Mouse (Mus musculus) erythroblast, embryonic 14.5 days (primary cell): Measurements from ENCODE around the gene Mpzl2. TPM values are rescaled to one million over a fixed set of nuclear protein-coding genes. Genes with fewer than 3 reads are reported as not detected.

Experiments
- H3K27me3 ChIP-seq: 2 replicates; pipeline ENCODE4 v1.6.1; 2012; ENCODE audit warnings: inconsistent platforms; ENCODE audit not compliant: control insufficient read depth
- H3K36me3 ChIP-seq: 2 replicates; pipeline ENCODE4 v1.6.1; 2012; ENCODE audit warnings: mild to moderate bottlenecking, inconsistent platforms; ENCODE audit not compliant: control insufficient read depth
- H3K4me1 ChIP-seq: 2 replicates; pipeline ENCODE4 v1.6.1; 2012; ENCODE audit warnings: inconsistent platforms; ENCODE audit not compliant: control insufficient read depth
- H3K4me3 ChIP-seq: replicated peaks from 2 replicates; pipeline ENCODE3; 2012; ENCODE audit warnings: moderate library complexity, mild to moderate bottlenecking, inconsistent platforms
- H3K9me3 ChIP-seq: 2 replicates; pipeline ENCODE4 v1.6.1; 2012; ENCODE audit warnings: low read length, inconsistent platforms, mixed read lengths; ENCODE audit not compliant: control insufficient read depth
- GATA1 ChIP-seq: IDR thresholded peaks from 2 replicates; pipeline ENCODE4 v1.6.1; 2012; ENCODE audit warnings: low read length, inconsistent platforms, mixed read lengths
- TAL1 ChIP-seq: IDR thresholded peaks from 3 replicates; pipeline ENCODE4 v1.6.1; 2012; ENCODE audit warnings: low read length, inconsistent platforms, mixed read lengths
- polyA plus RNA-seq: library from polyadenylated mRNA; stranded (reverse); fragments of >175 nt; gene quantifications from 2 replicates; pipeline ENCODE4 v1.2.3, GENCODE M21; 2012

Gene Mpzl2
- not detected in 2 replicates for polyA plus RNA-seq

GRCm38 (mm10) chr9:45039499-45039898 is at the start of gene Mpzl2:
TSS of gene Mpzl2 (plus strand) at chr9:45039799.
- Histone ChIP-seq H3K9me3 (no peaks in the 10 kb centered on the region), H3K4me1 (no peaks in the 10 kb centered on the region), H3K27me3 (peaks cover 50% of the 10 kb centered on the region), H3K36me3 (no peaks in the 10 kb centered on the region; the same call in 1 of the 2 replicates), H3K4me3 (peak within 1 kb of the TSS; percentile 3)
- no peak for TF ChIP-seq TAL1
- TF ChIP-seq GATA1 = no peak

GRCm38 (mm10) chr9:44991821-44992220 is 47.8 kb upstream of the Mpzl2 start:
- no peaks in the 10 kb centered on the region for H3K27me3 ChIP-seq
- H3K36me3 ChIP-seq = no peaks in the 10 kb centered on the region
- TF ChIP-seq GATA1 (no peak), TAL1 (no peak)
- H3K4me3 ChIP-seq = no peak overlapping the region
- no peaks in the 10 kb centered on the region for H3K9me3 ChIP-seq
- no peaks in the 10 kb centered on the region for H3K4me1 ChIP-seq

- Histone ChIP-seq H3K4me3 (no peak overlapping the region), H3K27me3 (no peaks in the 10 kb centered on the region), H3K9me3 (no peaks in the 10 kb centered on the region), H3K36me3 (no peaks in the 10 kb centered on the region), H3K4me1 (no peaks in the 10 kb centered on the region)
- TF ChIP-seq TAL1 (no peak), GATA1 (no peak)
These were observed 47.3 kb upstream of the Mpzl2 start for GRCm38 (mm10) chr9:44992271-44992670.

- H3K27me3 ChIP-seq = peaks cover 3% of the 10 kb centered on the region
- no peaks in the 10 kb centered on the region for H3K36me3 ChIP-seq
- H3K4me3 ChIP-seq = no peak overlapping the region
- H3K9me3 ChIP-seq = no peaks in the 10 kb centered on the region
- no peak for TF ChIP-seq GATA1
- no peak for TF ChIP-seq TAL1
- H3K4me1 ChIP-seq = no peaks in the 10 kb centered on the region
These were observed 46.3 kb upstream of the Mpzl2 start for GRCm38 (mm10) chr9:44993268-44993667.

GRCm38 (mm10) chr9:44994962-44995361 is 44.6 kb upstream of the Mpzl2 start:
- no peak overlapping the region for H3K4me3 ChIP-seq
- H3K9me3 ChIP-seq = no peaks in the 10 kb centered on the region
- H3K36me3 ChIP-seq = no peaks in the 10 kb centered on the region
- no peaks in the 10 kb centered on the region for H3K4me1 ChIP-seq
- H3K27me3 ChIP-seq = peaks cover 8% of the 10 kb centered on the region
- no peak for TF ChIP-seq TAL1
- no peak for TF ChIP-seq GATA1

GRCm38 (mm10) chr9:44996590-44996989 is 43.0 kb upstream of the Mpzl2 start:
- no peaks in the 10 kb centered on the region for H3K36me3 ChIP-seq
- H3K27me3 ChIP-seq = peaks cover 8% of the 10 kb centered on the region
- no peak overlapping the region for H3K4me3 ChIP-seq
- no peaks in the 10 kb centered on the region for H3K9me3 ChIP-seq
- TF ChIP-seq TAL1 = no peak
- TF ChIP-seq GATA1 = no peak
- no peaks in the 10 kb centered on the region for H3K4me1 ChIP-seq

GRCm38 (mm10) chr9:44998138-44998537 is 41.5 kb upstream of the Mpzl2 start:
- peaks cover 8% of the 10 kb centered on the region for H3K27me3 ChIP-seq
- H3K9me3 ChIP-seq = no peaks in the 10 kb centered on the region
- H3K4me3 ChIP-seq = no peak overlapping the region
- TF ChIP-seq TAL1 (no peak), GATA1 (no peak)
- no peaks in the 10 kb centered on the region for H3K4me1 ChIP-seq
- no peaks in the 10 kb centered on the region for H3K36me3 ChIP-seq

- Histone ChIP-seq H3K36me3 (no peaks in the 10 kb centered on the region), H3K4me1 (no peaks in the 10 kb centered on the region), H3K27me3 (peaks cover 8% of the 10 kb centered on the region), H3K4me3 (no peak overlapping the region), H3K9me3 (no peaks in the 10 kb centered on the region)
- TF ChIP-seq TAL1 = no peak
- TF ChIP-seq GATA1 = no peak
These were observed 40.4 kb upstream of the Mpzl2 start for GRCm38 (mm10) chr9:44999171-44999570.

GRCm38 (mm10) chr9:44999776-45000175 is 39.8 kb upstream of the Mpzl2 start:
- Histone ChIP-seq H3K9me3 (no peaks in the 10 kb centered on the region), H3K4me3 (no peak overlapping the region), H3K27me3 (peaks cover 8% of the 10 kb centered on the region), H3K36me3 (no peaks in the 10 kb centered on the region), H3K4me1 (no peaks in the 10 kb centered on the region)
- no peak for TF ChIP-seq TAL1
- no peak for TF ChIP-seq GATA1

GRCm38 (mm10) chr9:45000249-45000648 is 39.4 kb upstream of the Mpzl2 start:
- no peaks in the 10 kb centered on the region for H3K4me1 ChIP-seq
- no peak overlapping the region for H3K4me3 ChIP-seq
- H3K27me3 ChIP-seq = peaks cover 8% of the 10 kb centered on the region
- TF ChIP-seq TAL1 (no peak), GATA1 (no peak)
- H3K36me3 ChIP-seq = no peaks in the 10 kb centered on the region
- no peaks in the 10 kb centered on the region for H3K9me3 ChIP-seq
